Mouse (Mus musculus): Measurements from ENCODE around the gene Msi2. TPM values are rescaled to one million over a fixed set of nuclear protein-coding genes. Genes with fewer than 3 reads are reported as not detected.

The Msi2 gene
- total and polyA plus RNA-seq, 2 experiments = 6.4 to 10.8 TPM

GRCm38 (mm10) chr11:88328813-88329595 lies 389.3 kb downstream of the Msi2 start:
- 87% methylated on average over 17 of the region's 17 CpGs for WGBS
- H3K27ac ChIP-seq (replicated peaks; ENCODE audit: insufficient read depth, low read depth, low read length) = no peak overlapping the region
- no peaks in the 10 kb centered on the region for H3K4me1 ChIP-seq (ENCODE audit: control insufficient read depth, insufficient read depth, low read length)
- peaks cover 9% of the 10 kb centered on the region; the same call in 1 of the 2 replicates for H3K27me3 ChIP-seq (ENCODE audit: control insufficient read depth, insufficient read depth, low read length)
- H3K79me2 ChIP-seq (ENCODE audit: control insufficient read depth, insufficient read depth, low read length) = no peaks in the 10 kb centered on the region
- H3K36me3 ChIP-seq (ENCODE audit: control insufficient read depth, insufficient read depth, low read length) = no peaks in the 10 kb centered on the region
- H3K9ac ChIP-seq (ENCODE audit: low read depth, low read length) = no peak overlapping the region
- no peak overlapping the region for H3K4me3 ChIP-seq (ENCODE audit: insufficient read depth, low read depth, low read length)
- no peak for DNase-seq (ENCODE audit: extremely low read depth, low read depth, low spot score)
- TF ChIP-seq CTCF (IDR thresholded peaks at IDR 0.05; ENCODE audit: low read depth, low read length) = no peak

GRCm38 (mm10) chr11:88327016-88327415 lies 391.3 kb downstream of the Msi2 start:
- TF ChIP-seq POLR2A (IDR thresholded peaks at IDR 0.05; ENCODE audit: extremely low read depth, insufficient read depth, low read length) = no peak
- no peak for TF ChIP-seq CTCF (IDR thresholded peaks at IDR 0.05; ENCODE audit: low read depth, low read length)
- H3K9ac ChIP-seq (ENCODE audit: low read depth, low read length) = no peak overlapping the region
- DNase-seq (ENCODE audit: extremely low read depth, low read depth, low spot score) = no peak

GRCm38 (mm10) chr11:88318850-88319249 lies 399.5 kb downstream of the Msi2 start:
- no peaks in the 10 kb centered on the region for H3K79me2 ChIP-seq (ENCODE audit: control insufficient read depth, insufficient read depth, low read length)
- H3K9ac ChIP-seq (ENCODE audit: low read depth, low read length) = no peak overlapping the region
- no peak for TF ChIP-seq CTCF (IDR thresholded peaks at IDR 0.05; ENCODE audit: low read depth, low read length)
- no peak for TF ChIP-seq POLR2A (IDR thresholded peaks at IDR 0.05; ENCODE audit: extremely low read depth, insufficient read depth, low read length)
- no peak overlapping the region for H3K27ac ChIP-seq (replicated peaks; ENCODE audit: insufficient read depth, low read depth, low read length)
- WGBS = 60% methylated on average over 5 of the region's 5 CpGs
- no peaks in the 10 kb centered on the region for H3K36me3 ChIP-seq (ENCODE audit: control insufficient read depth, insufficient read depth, low read length)
- DNase-seq (ENCODE audit: extremely low read depth, low read depth, low spot score) = no peak
- no peak overlapping the region for H3K4me3 ChIP-seq (ENCODE audit: insufficient read depth, low read depth, low read length)
- no peaks in the 10 kb centered on the region; the same call in 1 of the 2 replicates for H3K27me3 ChIP-seq (ENCODE audit: control insufficient read depth, insufficient read depth, low read length)
- no peaks in the 10 kb centered on the region; the same call in 1 of the 2 replicates for H3K4me1 ChIP-seq (ENCODE audit: control insufficient read depth, insufficient read depth, low read length)

More at GRCm38 (mm10) chr11:88327016-88327415, 391.3 kb downstream of the Msi2 start:
- H3K36me3 ChIP-seq (ENCODE audit: control insufficient read depth, insufficient read depth, low read length) = no peaks in the 10 kb centered on the region
- WGBS = 28% methylated on average over 4 of the region's 4 CpGs
- no peak overlapping the region for H3K27ac ChIP-seq (replicated peaks; ENCODE audit: insufficient read depth, low read depth, low read length)
- no peaks in the 10 kb centered on the region for H3K79me2 ChIP-seq (ENCODE audit: control insufficient read depth, insufficient read depth, low read length)
- H3K4me3 ChIP-seq (ENCODE audit: insufficient read depth, low read depth, low read length) = no peak overlapping the region
- no peaks in the 10 kb centered on the region for H3K4me1 ChIP-seq (ENCODE audit: control insufficient read depth, insufficient read depth, low read length)
- peaks cover 9% of the 10 kb centered on the region; the same call in 1 of the 2 replicates for H3K27me3 ChIP-seq (ENCODE audit: control insufficient read depth, insufficient read depth, low read length)

- 81% methylated on average over 5 of the region's 5 CpGs for WGBS
- H3K79me2 ChIP-seq (ENCODE audit: control insufficient read depth, insufficient read depth, low read length) = no peaks in the 10 kb centered on the region
- TF ChIP-seq CTCF (IDR thresholded peaks at IDR 0.05; ENCODE audit: low read depth, low read length) (no peak), POLR2A (IDR thresholded peaks at IDR 0.05; ENCODE audit: extremely low read depth, insufficient read depth, low read length) (no peak)
These were observed 402.9 kb downstream of the Msi2 start for GRCm38 (mm10) chr11:88315393-88315792.

GRCm38 (mm10) chr11:88314471-88314870 lies 403.8 kb downstream of the Msi2 start:
- WGBS = 73% methylated on average over 6 of the region's 6 CpGs
- Histone ChIP-seq H3K36me3 (ENCODE audit: control insufficient read depth, insufficient read depth, low read length) (no peaks in the 10 kb centered on the region), H3K27me3 (ENCODE audit: control insufficient read depth, insufficient read depth, low read length) (no peaks in the 10 kb centered on the region), H3K27ac (replicated peaks; ENCODE audit: insufficient read depth, low read depth, low read length) (no peak overlapping the region), H3K4me3 (ENCODE audit: insufficient read depth, low read depth, low read length) (no peak overlapping the region), H3K4me1 (ENCODE audit: control insufficient read depth, insufficient read depth, low read length) (no peaks in the 10 kb centered on the region; the same call in 1 of the 2 replicates), H3K79me2 (ENCODE audit: control insufficient read depth, insufficient read depth, low read length) (no peaks in the 10 kb centered on the region), H3K9ac (ENCODE audit: low read depth, low read length) (no peak overlapping the region)
- TF ChIP-seq CTCF (IDR thresholded peaks at IDR 0.05; ENCODE audit: low read depth, low read length) (no peak), POLR2A (IDR thresholded peaks at IDR 0.05; ENCODE audit: extremely low read depth, insufficient read depth, low read length) (no peak)
- DNase-seq (ENCODE audit: extremely low read depth, low read depth, low spot score) = no peak

More at GRCm38 (mm10) chr11:88315393-88315792, 402.9 kb downstream of the Msi2 start:
- no peaks in the 10 kb centered on the region; the same call in 1 of the 2 replicates for H3K4me1 ChIP-seq (ENCODE audit: control insufficient read depth, insufficient read depth, low read length)
- no peak overlapping the region for H3K27ac ChIP-seq (replicated peaks; ENCODE audit: insufficient read depth, low read depth, low read length)
- H3K27me3 ChIP-seq (ENCODE audit: control insufficient read depth, insufficient read depth, low read length) = no peaks in the 10 kb centered on the region
- no peak overlapping the region for H3K9ac ChIP-seq (ENCODE audit: low read depth, low read length)
- DNase-seq (ENCODE audit: extremely low read depth, low read depth, low spot score) = no peak
- no peaks in the 10 kb centered on the region for H3K36me3 ChIP-seq (ENCODE audit: control insufficient read depth, insufficient read depth, low read length)
- H3K4me3 ChIP-seq (ENCODE audit: insufficient read depth, low read depth, low read length) = no peak overlapping the region

GRCm38 (mm10) chr11:88313512-88313911 lies 404.8 kb downstream of the Msi2 start:
- DNase-seq (ENCODE audit: extremely low read depth, low read depth, low spot score) = no peak
- Histone ChIP-seq H3K4me3 (ENCODE audit: insufficient read depth, low read depth, low read length) (no peak overlapping the region), H3K36me3 (ENCODE audit: control insufficient read depth, insufficient read depth, low read length) (no peaks in the 10 kb centered on the region), H3K9ac (ENCODE audit: low read depth, low read length) (no peak overlapping the region), H3K79me2 (ENCODE audit: control insufficient read depth, insufficient read depth, low read length) (no peaks in the 10 kb centered on the region), H3K27me3 (ENCODE audit: control insufficient read depth, insufficient read depth, low read length) (no peaks in the 10 kb centered on the region), H3K27ac (replicated peaks; ENCODE audit: insufficient read depth, low read depth, low read length) (no peak overlapping the region), H3K4me1 (ENCODE audit: control insufficient read depth, insufficient read depth, low read length) (no peaks in the 10 kb centered on the region; the same call in 1 of the 2 replicates)
- no peak for TF ChIP-seq CTCF (IDR thresholded peaks at IDR 0.05; ENCODE audit: low read depth, low read length)
- no peak for TF ChIP-seq POLR2A (IDR thresholded peaks at IDR 0.05; ENCODE audit: extremely low read depth, insufficient read depth, low read length)
- WGBS = 36% methylated on average over 8 of the region's 8 CpGs
